Mouse (Mus musculus) liver, adult (tissue): ENCODE results near the gene Anxa6.
A peak's percentile ranks its signal among the peaks of the same experiment; 100 is the strongest.

Experiments used
- GATA4 ChIP-seq: IDR thresholded peaks from 2 replicates; pipeline ENCODE4 v1.6.1; 2014; ENCODE audit warnings: mild to moderate bottlenecking, low read length; ENCODE audit not compliant: insufficient replicate concordance

Anxa6 gene

DNA sequence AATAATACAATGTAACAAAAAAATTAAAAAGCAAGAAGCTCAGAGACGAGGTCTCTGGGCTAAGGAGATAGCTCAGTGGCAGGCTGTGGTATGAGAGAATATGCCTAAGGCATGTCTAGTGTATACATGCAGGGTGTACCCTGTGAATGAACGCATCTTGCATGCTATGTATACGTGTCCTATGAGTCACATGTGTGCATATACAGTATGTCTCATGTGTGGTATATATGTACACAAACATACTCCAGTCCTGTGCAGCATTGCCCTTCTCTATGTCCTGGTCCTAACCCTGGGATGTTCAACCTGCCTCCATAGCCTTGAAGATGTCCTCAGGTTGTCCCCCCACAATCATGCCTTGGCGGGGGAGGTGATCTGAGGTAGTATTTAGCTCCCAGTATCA lies 48.7 kb downstream of the Anxa6 start:
- no peak for TF ChIP-seq GATA4

DNA sequence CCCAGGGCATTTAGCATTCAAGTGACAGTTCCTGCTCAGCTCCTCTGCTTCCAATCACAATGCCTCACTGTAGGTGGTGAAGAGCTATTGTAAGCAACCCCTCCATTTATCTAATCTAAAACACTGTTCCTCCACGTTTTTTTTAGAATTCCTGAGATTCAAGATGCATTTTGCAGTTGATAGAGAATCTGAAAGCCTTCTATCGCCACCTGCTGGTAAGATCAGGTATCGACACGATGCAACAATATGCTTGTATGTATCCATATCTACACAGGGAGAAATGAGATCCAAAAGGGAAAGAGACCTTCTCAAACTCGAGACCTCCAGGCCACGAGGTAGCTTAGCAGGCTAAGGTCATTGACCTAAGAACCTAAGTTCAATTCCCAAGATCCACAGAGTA lies 49.2 kb downstream of the Anxa6 start:
- TF ChIP-seq GATA4, result peak; percentile 67

GRCm38 (mm10) chr11:54982520-54982919 lies 50.7 kb downstream of the Anxa6 start:
- TF ChIP-seq GATA4, result no peak

GRCm38 (mm10) chr11:54981630-54982029 lies 51.6 kb downstream of the Anxa6 start:
- no peak for TF ChIP-seq GATA4

- TF ChIP-seq GATA4, result no peak
These were observed 55.8 kb downstream of the Anxa6 start for GRCm38 (mm10) chr11:54977385-54977937.

GRCm38 (mm10) chr11:54976351-54976750 lies 56.9 kb downstream of the Anxa6 start:
- no peak for TF ChIP-seq GATA4

DNA sequence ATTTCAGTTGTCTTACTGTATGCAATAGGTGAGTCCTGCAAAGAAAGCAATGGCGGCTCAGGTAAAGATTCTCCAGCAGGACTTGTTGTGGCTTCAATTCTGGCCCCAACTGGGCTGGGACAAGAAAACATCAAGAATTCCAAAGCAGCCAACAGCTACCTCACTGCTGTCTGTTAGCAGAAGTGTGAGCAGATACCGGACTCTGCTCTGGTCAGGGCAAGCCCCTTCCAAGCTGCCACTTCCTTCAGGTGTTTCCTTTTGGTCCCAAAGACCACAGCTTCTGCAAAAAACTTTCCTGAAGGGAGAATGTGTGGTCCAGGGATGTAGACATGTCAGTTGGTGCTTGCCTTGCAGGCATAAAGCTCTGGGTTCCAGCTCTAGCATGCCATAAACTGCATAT lies 57.5 kb downstream of the Anxa6 start:
- no peak for TF ChIP-seq GATA4

DNA sequence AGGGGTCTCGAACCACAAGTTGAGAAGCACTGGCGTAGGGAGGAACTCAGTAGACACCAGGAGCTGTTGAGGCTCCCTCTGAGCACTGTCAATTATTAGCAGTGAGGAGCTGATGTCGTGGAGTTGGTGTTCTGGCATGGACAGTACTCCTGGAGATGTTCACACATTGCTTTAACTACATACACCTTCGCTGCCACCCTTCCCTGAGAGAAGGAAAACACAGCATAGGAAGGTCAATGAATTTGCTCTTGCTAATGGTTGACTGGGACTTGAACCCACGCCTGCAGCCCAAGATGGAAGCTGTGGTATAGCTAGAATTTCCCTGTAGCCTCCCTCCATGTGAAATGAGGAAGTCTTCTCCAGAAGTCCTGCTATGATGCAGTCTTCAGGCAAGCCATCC lies 57.9 kb downstream of the Anxa6 start:
- TF ChIP-seq GATA4, result no peak

- TF ChIP-seq GATA4, result no peak
These were observed 58.6 kb downstream of the Anxa6 start for GRCm38 (mm10) chr11:54974639-54975038.

GRCm38 (mm10) chr11:54973481-54974212 lies 59.6 kb downstream of the Anxa6 start:
- peak; percentile 58; the same call in 1 of the 2 replicates for TF ChIP-seq GATA4

DNA sequence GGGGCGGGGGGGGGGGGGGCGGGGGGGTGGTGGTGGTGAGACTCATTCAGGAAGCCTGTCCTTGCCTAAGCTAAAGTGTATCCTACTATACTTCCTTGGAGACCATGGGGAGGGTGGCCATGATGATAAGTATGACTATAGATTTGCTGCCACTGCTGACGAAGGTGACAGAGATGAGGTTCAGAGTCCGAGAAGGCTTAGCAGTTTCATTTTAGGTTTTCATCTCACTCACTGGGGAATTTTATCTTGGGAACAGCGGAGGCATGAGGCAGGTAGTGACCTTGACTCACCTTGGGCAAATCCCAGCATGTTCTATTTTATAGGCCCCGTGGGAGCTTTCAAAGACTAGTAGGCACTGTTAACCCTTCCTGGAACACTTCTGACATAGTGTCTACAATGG lies 60.5 kb downstream of the Anxa6 start:
- TF ChIP-seq GATA4, result no peak

DNA sequence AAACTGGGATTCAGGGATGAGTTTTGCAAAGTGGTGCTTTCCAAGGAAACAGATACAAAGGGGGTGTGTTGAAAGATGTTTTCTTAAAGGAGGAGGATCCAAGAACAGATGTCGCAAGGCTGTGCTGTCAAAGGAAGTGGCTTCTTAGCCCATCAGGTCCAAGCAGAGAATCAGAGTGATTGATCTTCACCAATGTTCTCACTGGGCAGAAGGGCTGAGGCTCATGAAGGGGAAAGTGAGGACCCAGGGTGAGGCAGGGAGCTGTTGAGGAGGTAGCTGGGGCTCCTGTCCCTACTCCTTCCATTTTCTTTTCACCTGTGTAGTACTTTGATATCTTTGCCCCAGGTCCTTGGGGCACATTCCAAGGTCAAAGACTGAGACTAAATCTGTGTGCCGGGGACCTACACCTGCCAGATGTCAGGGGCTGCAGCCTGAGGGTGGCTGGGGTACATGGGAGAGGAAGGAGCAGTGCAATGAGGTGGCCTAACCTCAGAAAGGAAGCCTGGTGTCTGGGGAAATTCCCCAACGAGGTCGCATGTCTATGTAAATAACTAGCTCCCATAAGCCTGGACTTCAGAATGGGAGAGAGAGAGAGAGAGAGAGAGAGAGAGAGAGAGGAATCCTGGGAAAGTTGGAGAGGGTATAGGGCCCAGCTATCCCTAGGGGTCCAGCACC lies 61.1 kb downstream of the Anxa6 start:
- TF ChIP-seq GATA4, result no peak

- no peak for TF ChIP-seq GATA4
These were observed 61.7 kb downstream of the Anxa6 start for GRCm38 (mm10) chr11:54971365-54972048.

DNA sequence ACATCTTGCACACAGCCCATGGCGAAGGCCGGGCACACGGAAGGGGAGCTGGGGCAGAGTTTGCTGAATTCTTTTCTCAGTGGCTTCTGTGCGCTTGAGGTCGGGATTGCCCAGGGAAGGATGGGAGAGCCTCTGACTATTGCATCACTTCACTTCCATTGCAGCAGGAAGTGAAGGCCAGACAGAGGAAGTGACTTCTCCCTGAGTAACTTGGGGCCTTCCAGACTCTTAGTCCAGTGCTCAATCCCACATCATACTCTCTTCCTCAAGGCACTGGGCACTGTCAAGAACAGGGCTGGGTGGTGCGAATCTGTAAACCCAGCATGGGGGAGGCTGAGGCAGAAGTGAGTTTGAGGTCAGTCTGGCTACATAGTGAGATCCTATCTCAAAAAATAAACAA lies 68.0 kb downstream of the Anxa6 start:
- TF ChIP-seq GATA4, result no peak

DNA sequence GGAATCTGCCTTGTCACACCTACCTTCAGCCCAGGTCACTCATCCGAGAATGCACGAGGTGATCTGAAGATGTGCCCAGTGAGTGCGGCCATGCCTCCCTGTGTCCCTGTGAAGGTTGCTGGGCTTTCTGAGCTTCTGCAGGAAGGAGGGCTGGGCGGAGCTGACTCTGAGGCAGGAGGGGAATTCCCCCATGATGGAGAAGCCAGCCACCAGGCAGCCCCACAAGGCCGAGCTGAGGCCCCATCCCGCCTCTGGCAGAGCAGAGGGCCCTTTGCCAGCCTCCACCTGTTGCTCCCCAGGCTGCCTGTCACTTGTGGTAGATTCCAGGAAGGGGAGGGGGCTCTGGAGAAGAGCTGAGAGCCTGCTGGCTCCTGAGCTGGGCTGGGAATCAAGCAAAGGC lies 70.4 kb downstream of the Anxa6 start, which contains the start of gene Tnip1:
Gene Tnip1 (minus strand): TSS at position 108 of the 400 bp plus-strand sequence.
- TF ChIP-seq GATA4, result no peak

DNA sequence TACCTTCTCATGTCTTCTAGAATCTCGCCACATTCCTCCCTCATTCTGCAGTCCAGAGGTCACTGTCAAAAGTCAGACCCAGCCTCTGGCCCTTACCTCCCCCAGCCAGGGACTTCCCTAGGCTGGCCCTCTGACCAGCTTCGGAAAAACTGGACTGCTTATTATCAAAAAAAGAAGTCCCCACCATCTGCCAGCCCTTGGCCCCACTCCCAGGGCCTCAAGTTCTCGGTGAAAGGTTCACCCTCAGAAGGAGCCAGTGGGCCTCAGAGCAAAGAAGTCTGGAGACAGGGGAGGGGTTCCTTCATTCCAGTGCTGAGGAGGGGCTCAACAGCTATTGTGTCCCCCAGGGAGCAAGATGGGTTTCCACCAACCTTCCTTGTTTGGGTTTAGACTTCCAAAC lies 71.3 kb downstream of the Anxa6 start:
- TF ChIP-seq GATA4, result no peak
